Mouse (Mus musculus): ENCODE results near the gene Ccr9.

DNA sequence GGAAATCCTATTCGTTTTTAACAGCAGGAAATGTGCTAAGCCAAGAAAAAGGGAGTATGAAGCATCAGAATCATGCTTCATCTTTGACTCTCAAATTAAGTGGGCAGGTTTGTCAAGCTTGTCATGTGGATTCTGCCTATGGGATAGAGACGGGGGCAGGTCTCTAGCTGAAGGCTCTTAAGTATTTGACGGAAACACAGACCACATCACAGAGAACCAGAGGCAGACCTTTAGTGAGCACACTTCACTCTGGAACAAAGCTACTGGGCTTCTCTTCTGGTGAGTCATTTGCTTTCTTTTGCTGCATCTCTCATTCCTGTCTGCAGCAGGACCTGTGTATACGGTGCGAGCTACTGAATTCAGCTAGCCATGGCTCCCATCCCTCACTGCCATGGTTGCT is 128.0 kb downstream of the Ccr9 start, which contains the start of gene Cxcr6:
- no peak for TF ChIP-seq EP300 (IDR thresholded peaks at IDR 0.05; ENCODE audit: low read depth)
- no peak for TF ChIP-seq CTCF (IDR thresholded peaks at IDR 0.05; ENCODE audit: low read depth)

Data from liver, postnatal 0 days (tissue).